In the genomic region with DNA sequence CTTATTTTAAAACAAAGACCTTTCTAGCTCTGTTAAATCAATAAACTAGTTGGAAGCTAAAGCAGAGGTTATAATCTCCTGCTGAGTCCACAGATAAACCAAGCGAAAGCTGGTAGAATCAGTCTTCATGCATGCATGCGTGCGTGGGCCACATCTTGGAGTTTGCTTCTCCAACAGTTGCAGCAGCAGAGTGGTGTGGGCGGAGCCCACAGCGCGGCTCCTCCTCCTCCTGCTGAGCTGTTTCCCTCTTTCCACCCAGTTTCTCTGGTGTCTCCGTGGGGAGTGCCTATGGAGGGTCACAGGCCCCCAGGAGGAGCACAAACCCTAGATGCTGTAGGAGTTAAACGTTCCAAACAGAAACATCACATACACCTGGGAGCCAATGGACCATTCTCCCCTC, we compare ENCODE assay signal across 13 mouse cellular contexts. TPM values are rescaled to one million over a fixed set of nuclear protein-coding genes. Genes with fewer than 3 reads are reported as not detected.
DNase-seq lines count a peak whose midpoint lies in the region; ATAC-seq and TF ChIP-seq lines count a peak whose summit lies in the region.
"Had no signal": no experiment of that assay in that cellular context is flagged by ENCODE, and none has a peak within 500 bp of the region (broad histone marks: within the 10 kb centered on the region; RNA-seq: fewer than 3 reads in every experiment).

No protein-coding gene starts in this region.

- TF ChIP-seq POLR2A in bone marrow, adult 2 months (IDR thresholded peaks at IDR 0.05; ENCODE audit: borderline replicate concordance, control insufficient read depth, low read depth, low read length): no peak

- H3K27ac ChIP-seq in layer of hippocampus, adult 2 months: peak overlapping the region; percentile 58; the same call in 1 of the 2 replicates
- peak overlapping the region; percentile 16; the same call in 1 of the 2 replicates for H3K27ac ChIP-seq in bone marrow, adult 2 months (ENCODE audit: control insufficient read depth, insufficient read depth, low read depth, low read length, poor library complexity)
- H3K27ac ChIP-seq: heart, embryonic 13.5 days had no signal

- ATAC-seq in CD4-positive, CD25-positive, alpha-beta regulatory T cell, adult 4 months: peak; percentile 47
- ATAC-seq in monocyte, adult 5-6 weeks (replicated peaks; ENCODE audit: insufficient number of reproducible peaks, low FRiP score, low TSS enrichment, poor library complexity, severe bottlenecking): 0 out of 2 replicates have a peak, but pooled peaks have one; percentile 24

- 29% methylated on average over 8 of the region's 8 CpGs for WGBS in bone marrow, adult 2 months

- no peaks in the 10 kb centered on the region; the same call in 1 of the 2 replicates for H3K4me1 ChIP-seq in bone marrow, adult 2 months (ENCODE audit: control insufficient read depth, insufficient read depth, low read length)

- TF ChIP-seq CTCF in layer of hippocampus, adult 2 months (conservative IDR thresholded peaks at IDR 0.05): no peak
- no peak for TF ChIP-seq CTCF in bone marrow, adult 2 months (IDR thresholded peaks at IDR 0.05; ENCODE audit: control insufficient read depth, insufficient read depth, low read length)

- no peak overlapping the region for H3K4me3 ChIP-seq in layer of hippocampus, adult 2 months
- no peak overlapping the region for H3K4me3 ChIP-seq in bone marrow, adult 2 months (replicated peaks; ENCODE audit: control insufficient read depth, low read depth, low read length)
- H3K4me3 ChIP-seq: heart, embryonic 13.5 days had no signal

- peak in 1 of 2 experiments; percentile 41 for DNase-seq in layer of hippocampus, adult 2 months (ENCODE audit: low spot score in 2 of 2)
- DNase-seq in layer of hippocampus, adult 9-11 months: no peak
- no peak for DNase-seq in retina, postnatal 1 day
- DNase-seq in adipocyte (ENCODE audit: low spot score): no peak
- DNase-seq: forebrain, postnatal 0 days; kidney, adult 2 months had no signal

RNA-seq across cellular contexts. Expression of a gene that starts 47.9 kb away (rescaled TPM):
- total RNA-seq in layer of hippocampus, adult 2 months (2021): not detected
- polyA plus RNA-seq in CD4-positive, CD25-positive, alpha-beta regulatory T cell, adult 4 months (2017; shearing (Covaris generic)): 100 to 1,000 TPM; 144 to 219 TPM
- 0.99 TPM in 1 of 2 replicates, not detected in the other for polyA plus RNA-seq in bone marrow, adult 2 months (2011; ENCODE audit: insufficient read depth, insufficient read length, low replicate concordance, missing spikeins)
- total RNA-seq in monocyte, adult 5-6 weeks (2017): 1.6 to 4.2 TPM in 2 of 3 replicates, not detected in the other
- total RNA-seq: forebrain, postnatal 0 days; left cerebral cortex, postnatal 25 days had no signal
- polyA plus RNA-seq: embryonic facial prominence, embryonic 11.5 days; forebrain, postnatal 0 days; heart, embryonic 13.5 days; lung, embryonic 14.5 days had no signal
